Mouse (Mus musculus) E14TG2a.4 (cell line): ENCODE results near the gene Ypel1.

ENCODE experiments used
- CTCF ChIP-seq: conservative IDR thresholded peaks from 2 replicates; pipeline ENCODE4 v1.5.1; 2014; ENCODE audit warnings: low read length
- POU5F1 ChIP-seq: IDR thresholded peaks from 2 replicates; pipeline ENCODE4 v1.6.1; 2014; ENCODE audit warnings: low read length, borderline replicate concordance

- TF ChIP-seq CTCF, result no peak
- no peak for TF ChIP-seq POU5F1
Observed at GRCm38 (mm10) chr16:17078101-17078500, 8.6 kb downstream of the Ypel1 start.
